Mouse (Mus musculus) spleen, adult 2 months (tissue): ENCODE data around the gene Zfp143.

Source experiments
- CTCF ChIP-seq: fragments of 200-500 bp; IDR thresholded peaks from 2 replicates; pipeline ENCODE4 v1.5.1; 2011; ENCODE audit warnings: mild to moderate bottlenecking, inconsistent platforms; ENCODE audit not compliant: insufficient read depth, insufficient read length, insufficient replicate concordance; ENCODE audit errors: extremely low read depth
- POLR2A ChIP-seq: fragments of 200-500 bp; IDR thresholded peaks from 2 replicates; pipeline ENCODE4 v1.6.1; 2011; ENCODE audit warnings: low read depth, low read length, inconsistent platforms

DNA sequence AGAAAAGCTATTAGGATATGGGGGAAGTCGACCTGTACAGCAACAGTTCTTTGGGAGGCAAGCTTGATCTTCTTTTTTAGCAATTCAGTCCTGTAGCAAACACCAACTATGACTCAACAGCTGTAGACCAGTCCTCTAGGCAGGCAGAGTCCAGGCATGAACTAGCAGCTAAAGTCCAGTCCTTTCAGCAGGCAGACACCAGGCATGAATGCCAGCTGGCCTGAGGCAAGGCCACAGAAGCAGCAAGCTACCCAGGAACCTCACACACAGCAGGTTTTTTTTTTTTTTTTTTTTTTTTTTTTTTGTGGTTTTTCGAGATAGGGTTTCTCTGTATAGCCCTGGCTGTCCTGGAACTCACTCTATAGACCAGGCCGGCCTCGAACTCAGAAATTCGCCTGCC lies 73.0 kb downstream of the Zfp143 start:
- TF ChIP-seq POLR2A (no peak), CTCF (no peak)
